ENCODE assay signal across 8 mouse cellular contexts in the genomic region with DNA sequence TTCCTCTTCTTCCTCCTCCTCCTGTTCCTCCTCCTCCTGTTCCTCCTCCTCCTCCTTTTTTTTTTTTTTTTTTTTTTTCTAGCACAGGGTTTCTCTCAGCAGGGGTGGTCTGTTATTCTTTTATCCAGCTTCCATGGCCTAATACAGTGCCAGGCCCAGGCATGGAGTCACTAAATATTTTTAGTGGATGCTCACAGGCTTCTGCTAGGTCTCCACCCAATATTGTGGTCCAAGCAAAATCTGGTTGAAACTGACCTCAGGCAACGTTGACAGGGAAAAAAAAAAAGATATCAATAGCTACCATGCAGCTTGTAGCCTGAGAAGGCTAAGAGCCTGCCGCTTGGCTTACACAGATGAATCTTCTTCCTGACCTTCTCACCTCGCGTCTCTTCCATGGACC. TPM values are rescaled to one million over a fixed set of nuclear protein-coding genes. Genes with fewer than 3 reads are reported as not detected.
A peak's percentile ranks its signal among the peaks of the same experiment; 100 is the strongest.
DNase-seq lines count a peak whose midpoint lies in the region; ATAC-seq and TF ChIP-seq lines count a peak whose summit lies in the region.

No protein-coding gene starts in this region.

- no peak overlapping the region for H3K9ac ChIP-seq in intestine, postnatal 0 days (ENCODE audit: low read depth, low read length)
- H3K9ac ChIP-seq in intestine, embryonic 15.5 days = no peak overlapping the region
- no peak overlapping the region for H3K9ac ChIP-seq in embryonic facial prominence, embryonic 11.5 days (replicated peaks; ENCODE audit: low read length)
- H3K9ac ChIP-seq in liver, embryonic 13.5 days = no peak overlapping the region

- H3K4me1 ChIP-seq in intestine, postnatal 0 days (replicated peaks; ENCODE audit: control insufficient read depth, insufficient read depth, low read length) = peaks cover 7% of the 10 kb centered on the region; the same call in 1 of the 2 replicates
- peaks cover 30% of the 10 kb centered on the region for H3K4me1 ChIP-seq in intestine, embryonic 15.5 days (replicated peaks)
- H3K4me1 ChIP-seq in embryonic facial prominence, embryonic 11.5 days (ENCODE audit: control insufficient read depth, insufficient read depth, low read length) = peaks cover 7% of the 10 kb centered on the region
- peaks cover 18% of the 10 kb centered on the region for H3K4me1 ChIP-seq in liver, embryonic 13.5 days (replicated peaks)

- no peak overlapping the region for H3K27ac ChIP-seq in intestine, postnatal 0 days (ENCODE audit: low read depth, low read length)
- H3K27ac ChIP-seq in intestine, embryonic 15.5 days = no peak overlapping the region
- H3K27ac ChIP-seq in embryonic facial prominence, embryonic 11.5 days (replicated peaks; ENCODE audit: low read depth, low read length) = 0 out of 2 replicates have a peak overlapping the region, but pooled peaks have one; percentile 44
- H3K27ac ChIP-seq in liver, embryonic 13.5 days = peak overlapping the region; percentile 81; the same call in 1 of the 2 replicates

- H3K27me3 ChIP-seq in intestine, postnatal 0 days (replicated peaks; ENCODE audit: control insufficient read depth, insufficient read depth, low read length) = no peaks in the 10 kb centered on the region
- no peaks in the 10 kb centered on the region for H3K27me3 ChIP-seq in intestine, embryonic 15.5 days (replicated peaks)
- H3K27me3 ChIP-seq in embryonic facial prominence, embryonic 11.5 days (ENCODE audit: control insufficient read depth, insufficient read depth, low read length) = no peaks in the 10 kb centered on the region
- peaks cover 51% of the 10 kb centered on the region for H3K27me3 ChIP-seq in liver, embryonic 13.5 days

- no peak overlapping the region for H3K4me3 ChIP-seq in intestine, postnatal 0 days (ENCODE audit: low read depth, low read length)
- no peak overlapping the region for H3K4me3 ChIP-seq in intestine, embryonic 15.5 days (replicated peaks)
- H3K4me3 ChIP-seq in embryonic facial prominence, embryonic 11.5 days (ENCODE audit: low read depth, low read length) = no peak overlapping the region
- H3K4me3 ChIP-seq in liver, embryonic 13.5 days (replicated peaks) = no peak overlapping the region

- H3K9me3 ChIP-seq in intestine, postnatal 0 days (ENCODE audit: control insufficient read depth) = no peaks in the 10 kb centered on the region
- peaks cover 4% of the 10 kb centered on the region; the same call in 1 of the 2 replicates for H3K9me3 ChIP-seq in intestine, embryonic 15.5 days
- H3K9me3 ChIP-seq in embryonic facial prominence, embryonic 11.5 days (replicated peaks; ENCODE audit: control insufficient read depth, low read length) = no peaks in the 10 kb centered on the region
- H3K9me3 ChIP-seq in liver, embryonic 13.5 days (replicated peaks) = no peaks in the 10 kb centered on the region

- no peak for TF ChIP-seq CTCF in intestine, postnatal 0 days (IDR thresholded peaks at IDR 0.05; ENCODE audit: low read depth)

- 76% methylated on average over 4 of the region's 4 CpGs for WGBS in intestine, postnatal 0 days
- 68% methylated on average over 4 of the region's 4 CpGs for WGBS in intestine, embryonic 15.5 days
- WGBS in embryonic facial prominence, embryonic 11.5 days = 56% methylated on average over 4 of the region's 4 CpGs
- 58% methylated on average over 4 of the region's 4 CpGs for WGBS in liver, embryonic 13.5 days (ENCODE audit: insufficient replicate concordance)

- no peak for ATAC-seq in intestine, postnatal 0 days
- no peak for ATAC-seq in intestine, embryonic 15.5 days
- no peak for ATAC-seq in embryonic facial prominence, embryonic 11.5 days (replicated peaks; ENCODE audit: insufficient number of reproducible peaks, low FRiP score, low TSS enrichment, low read depth)
- no peak for ATAC-seq in liver, embryonic 13.5 days (ENCODE audit: low read depth)
- no peak for ATAC-seq in monocyte, adult 5-6 weeks (replicated peaks; ENCODE audit: insufficient number of reproducible peaks, low FRiP score, low TSS enrichment, poor library complexity, severe bottlenecking)

- peak; percentile 49 for DNase-seq in 3T3-L1 (ENCODE audit: low read depth, low spot score)
- no peak for DNase-seq in embryonic facial prominence, embryonic 11.5 days (ENCODE audit: low spot score)
- no peak for DNase-seq in liver, embryonic 13.5 days
- no peak for DNase-seq in layer of hippocampus, postnatal 14 days (ENCODE audit: low spot score in 2 of 2)
- no peak for DNase-seq in retina, embryonic 14.5 days (ENCODE audit: low spot score)

- H3K36me3 ChIP-seq in intestine, postnatal 0 days (ENCODE audit: control insufficient read depth, insufficient read depth) = no peaks in the 10 kb centered on the region
- H3K36me3 ChIP-seq in intestine, embryonic 15.5 days = no peaks in the 10 kb centered on the region
- H3K36me3 ChIP-seq in embryonic facial prominence, embryonic 11.5 days (replicated peaks; ENCODE audit: control insufficient read depth, insufficient read depth, low read depth, low read length) = no peaks in the 10 kb centered on the region
- no peaks in the 10 kb centered on the region for H3K36me3 ChIP-seq in liver, embryonic 13.5 days

- 0 out of 2 replicates have a peak overlapping the region, but pooled peaks have one; percentile 94 for H3K4me2 ChIP-seq in intestine, postnatal 0 days (replicated peaks; ENCODE audit: low read depth)
- H3K4me2 ChIP-seq in intestine, embryonic 15.5 days (replicated peaks) = no peak overlapping the region
- no peak overlapping the region for H3K4me2 ChIP-seq in embryonic facial prominence, embryonic 11.5 days (ENCODE audit: low read depth, low read length)
- no peak overlapping the region for H3K4me2 ChIP-seq in liver, embryonic 13.5 days

RNA-seq across cellular contexts. Expression of a gene that starts 1.7 kb away (rescaled TPM):
- 28.9 and 33.4 TPM in 2 replicates for polyA plus RNA-seq in intestine, postnatal 0 days (2015; fragmentation: Nextera tagmentation; extraction: Ambion mirVana)
- polyA plus RNA-seq in intestine, embryonic 15.5 days (2015; fragmentation: Nextera tagmentation; extraction: Ambion mirVana) = 67.2 and 77.1 TPM in 2 replicates
- polyA plus RNA-seq in embryonic facial prominence, embryonic 11.5 days (2014; fragmentation: Nextera tagmentation; extraction: Ambion mirVana) = 55.5 and 59.0 TPM in 2 replicates
- polyA plus RNA-seq in liver, embryonic 13.5 days (2015; fragmentation: Nextera tagmentation; extraction: Ambion mirVana) = 15.1 and 16.9 TPM in 2 replicates
- total RNA-seq in monocyte, adult 5-6 weeks (2017) = 147 to 219 TPM (median 171 TPM) in 3 replicates
- 100 to 1,000 TPM; 287 to 301 TPM for total RNA-seq in layer of hippocampus, postnatal 14 days (2021)

RNA-seq across cellular contexts. Expression of a gene that starts 20.1 kb away (rescaled TPM):
- polyA plus RNA-seq in intestine, postnatal 0 days (2015; fragmentation: Nextera tagmentation; extraction: Ambion mirVana) = 27.1 and 29.2 TPM in 2 replicates
- 37.7 and 39.9 TPM in 2 replicates for polyA plus RNA-seq in intestine, embryonic 15.5 days (2015; fragmentation: Nextera tagmentation; extraction: Ambion mirVana)
- 8.1 and 8.2 TPM in 2 replicates for polyA plus RNA-seq in embryonic facial prominence, embryonic 11.5 days (2014; fragmentation: Nextera tagmentation; extraction: Ambion mirVana)
- polyA plus RNA-seq in liver, embryonic 13.5 days (2015; fragmentation: Nextera tagmentation; extraction: Ambion mirVana) = 12.3 and 15.5 TPM in 2 replicates
- 171 to 211 TPM (median 204 TPM) in 3 replicates for total RNA-seq in monocyte, adult 5-6 weeks (2017)
- total RNA-seq in layer of hippocampus, postnatal 14 days (2021) = 1 to 10 TPM; 6.1 to 6.2 TPM

RNA-seq across cellular contexts. Expression of a gene that starts 44.0 kb away (rescaled TPM):
- 2.9 and 3.2 TPM in 2 replicates for polyA plus RNA-seq in intestine, postnatal 0 days (2015; fragmentation: Nextera tagmentation; extraction: Ambion mirVana)
- 5.7 and 6.9 TPM in 2 replicates for polyA plus RNA-seq in intestine, embryonic 15.5 days (2015; fragmentation: Nextera tagmentation; extraction: Ambion mirVana)
- polyA plus RNA-seq in embryonic facial prominence, embryonic 11.5 days (2014; fragmentation: Nextera tagmentation; extraction: Ambion mirVana) = 11.2 and 11.7 TPM in 2 replicates
- polyA plus RNA-seq in liver, embryonic 13.5 days (2015; fragmentation: Nextera tagmentation; extraction: Ambion mirVana) = 5.0 and 6.3 TPM in 2 replicates
- 16.1 to 28.4 TPM (median 17.2 TPM) in 3 replicates for total RNA-seq in monocyte, adult 5-6 weeks (2017)
- 1 to 10 TPM; 3.5 to 5.7 TPM for total RNA-seq in layer of hippocampus, postnatal 14 days (2021)

RNA-seq across cellular contexts. Expression of a gene that starts 45.7 kb away (rescaled TPM):
- 3.9 and 4.2 TPM in 2 replicates for polyA plus RNA-seq in intestine, postnatal 0 days (2015; fragmentation: Nextera tagmentation; extraction: Ambion mirVana)
- 8.3 and 8.7 TPM in 2 replicates for polyA plus RNA-seq in intestine, embryonic 15.5 days (2015; fragmentation: Nextera tagmentation; extraction: Ambion mirVana)
- polyA plus RNA-seq in embryonic facial prominence, embryonic 11.5 days (2014; fragmentation: Nextera tagmentation; extraction: Ambion mirVana) = 8.0 and 9.3 TPM in 2 replicates
- polyA plus RNA-seq in liver, embryonic 13.5 days (2015; fragmentation: Nextera tagmentation; extraction: Ambion mirVana) = 1.5 and 2.1 TPM in 2 replicates
- 12.6 to 35.9 TPM (median 17.8 TPM) in 3 replicates for total RNA-seq in monocyte, adult 5-6 weeks (2017)
- total RNA-seq in layer of hippocampus, postnatal 14 days (2021) = 10 to 100 TPM; 33.3 to 36.9 TPM

Comparison
In these comparisons a context has a peak if more than half of its experiments do, and no peak if none do; other contexts are left out.
1. H3K27ac ChIP-seq: peak in embryonic facial prominence, embryonic 11.5 days (single experiment) and liver, embryonic 13.5 days (single experiment); none in intestine, postnatal 0 days (single experiment) and intestine, embryonic 15.5 days (single experiment).